Mouse (Mus musculus): ENCODE measurements around the gene Tifab.

DNA sequence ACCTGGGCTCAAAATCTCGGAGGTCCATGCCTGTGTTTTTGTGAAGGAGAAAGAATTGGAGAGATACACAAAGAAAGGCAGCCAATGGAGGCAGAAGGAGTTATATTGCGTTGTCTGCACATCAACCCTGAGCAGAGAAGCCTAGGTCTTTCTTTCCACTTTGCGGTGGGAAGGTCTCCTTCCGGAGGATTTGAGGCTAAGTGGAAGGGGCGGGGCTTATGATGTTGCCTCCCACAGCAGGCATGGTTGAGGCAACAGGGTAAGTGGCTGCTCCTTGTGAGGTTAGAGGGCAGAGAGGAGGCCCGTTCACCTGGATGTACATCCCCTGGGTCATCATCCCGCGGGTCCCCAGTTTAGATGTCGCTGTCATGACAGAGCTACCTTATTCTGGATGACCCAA lies 40.6 kb upstream of the Tifab start:
- TF ChIP-seq CTCF (IDR thresholded peaks at IDR 0.05; ENCODE audit: borderline replicate concordance, control insufficient read depth, extremely low read depth, insufficient read depth, low read length, poor library complexity) = no peak
- TF ChIP-seq POLR2A (IDR thresholded peaks at IDR 0.05; ENCODE audit: control insufficient read depth, extremely low read depth, insufficient read depth, low read length, poor library complexity) = no peak

Measured in thymus, adult 2 months (tissue).